Mouse (Mus musculus): ENCODE measurements around the gene Pla2g1b. TPM values are rescaled to one million over a fixed set of nuclear protein-coding genes. Genes with fewer than 3 reads are reported as not detected.
A peak's percentile ranks its signal among the peaks of the same experiment; 100 is the strongest.
"Not testable (repeated sequence)": the region's sequence is repeated elsewhere in the genome, so short reads cannot be mapped to it uniquely, and the experiment has no call there.

Pla2g1b gene
- total RNA-seq, 2 experiments from 2014 or later = not detected

GRCm38 (mm10) chr5:115495618-115496017 is 29.6 kb downstream of the Pla2g1b start:
- DNase-seq (ENCODE audit: low spot score in 2 of 2); intact Hi-C loops (cut with DNase I): not testable (repeated sequence)

GRCm38 (mm10) chr5:115497033-115497432 is 31.0 kb downstream of the Pla2g1b start:
- DNase-seq (ENCODE audit: low spot score in 2 of 2) = peak in 1 of 2 experiments; percentile 57
- intact Hi-C loops (cut with DNase I) = no loop called here

GRCm38 (mm10) chr5:115498307-115499240 is 32.5 kb downstream of the Pla2g1b start:
- intact Hi-C loops (cut with DNase I) = no loop called here
- DNase-seq (ENCODE audit: low spot score in 2 of 2) = no peak

- DNase-seq (ENCODE audit: low spot score in 2 of 2) = no peak
- intact Hi-C loops (cut with DNase I) = no loop called here
Measured at GRCm38 (mm10) chr5:115500383-115500935, 34.4 kb downstream of the Pla2g1b start.

GRCm38 (mm10) chr5:115503035-115503434 is 37.0 kb downstream of the Pla2g1b start:
- intact Hi-C loops (cut with DNase I) = no loop called here
- no peak for DNase-seq (ENCODE audit: low spot score in 2 of 2)

- intact Hi-C loops (cut with DNase I) = loop anchor here (1.0 kb wide), 2 partner anchors 33 to 54 kb away; partner anchors contain the start of gene Rplp0
- not testable (repeated sequence) for DNase-seq (ENCODE audit: low spot score in 2 of 2)
Measured at GRCm38 (mm10) chr5:115505617-115506016, 39.6 kb downstream of the Pla2g1b start.

GRCm38 (mm10) chr5:115506454-115507201 is 40.6 kb downstream of the Pla2g1b start, which contains the start of gene Pxn:
Pxn (plus strand) TSS chr5:115506676.
- peak; percentile 87 for DNase-seq (ENCODE audit: low spot score in 2 of 2)
- intact Hi-C loops (cut with DNase I) = loop anchor here (1.0 kb wide), 2 partner anchors 32 to 53 kb away; partner anchors contain the start of gene Rplp0

- intact Hi-C loops (cut with DNase I) = no loop called here
Measured at GRCm38 (mm10) chr5:115507267-115507980, 41.4 kb downstream of the Pla2g1b start.

GRCm38 (mm10) chr5:115507981-115508858 is 42.2 kb downstream of the Pla2g1b start:
- DNase-seq (ENCODE audit: low spot score in 2 of 2) = no peak
- intact Hi-C loops (cut with DNase I) = no loop called here

More at GRCm38 (mm10) chr5:115507267-115507980, 41.4 kb downstream of the Pla2g1b start:
- no peak for DNase-seq (ENCODE audit: low spot score in 2 of 2)

- DNase-seq (ENCODE audit: low spot score in 2 of 2) = no peak
- intact Hi-C loops (cut with DNase I) = no loop called here
Measured at GRCm38 (mm10) chr5:115508859-115509147, 42.7 kb downstream of the Pla2g1b start.

GRCm38 (mm10) chr5:115509321-115509761 is 43.3 kb downstream of the Pla2g1b start:
- intact Hi-C loops (cut with DNase I) = no loop called here
- DNase-seq (ENCODE audit: low spot score in 2 of 2) = no peak

GRCm38 (mm10) chr5:115509790-115510689 is 44.0 kb downstream of the Pla2g1b start:
- intact Hi-C loops (cut with DNase I) = no loop called here
- no peak for DNase-seq (ENCODE audit: low spot score in 2 of 2)

- DNase-seq (ENCODE audit: low spot score in 2 of 2) = no peak
- intact Hi-C loops (cut with DNase I) = no loop called here
Measured at GRCm38 (mm10) chr5:115512375-115512774, 46.3 kb downstream of the Pla2g1b start.

- intact Hi-C loops (cut with DNase I) = no loop called here
Measured at GRCm38 (mm10) chr5:115513246-115513645, 47.2 kb downstream of the Pla2g1b start.

GRCm38 (mm10) chr5:115513721-115514120 is 47.7 kb downstream of the Pla2g1b start:
- intact Hi-C loops (cut with DNase I) = no loop called here

More at GRCm38 (mm10) chr5:115513246-115513645, 47.2 kb downstream of the Pla2g1b start:
- no peak for DNase-seq (ENCODE audit: low spot score in 2 of 2)

GRCm38 (mm10) chr5:115514346-115514745 is 48.3 kb downstream of the Pla2g1b start:
- no peak for DNase-seq (ENCODE audit: low spot score in 2 of 2)
- intact Hi-C loops (cut with DNase I) = no loop called here

More at GRCm38 (mm10) chr5:115513721-115514120, 47.7 kb downstream of the Pla2g1b start:
- no peak for DNase-seq (ENCODE audit: low spot score in 2 of 2)

GRCm38 (mm10) chr5:115514896-115515587 is 49.0 kb downstream of the Pla2g1b start:
- intact Hi-C loops (cut with DNase I) = no loop called here
- peak in 1 of 2 experiments; percentile 23 for DNase-seq (ENCODE audit: low spot score in 2 of 2)
